Mouse (Mus musculus): ENCODE measurements around the gene Ccdc106.

- TF ChIP-seq CTCF (IDR thresholded peaks at IDR 0.05; ENCODE audit: extremely low read depth, insufficient read depth, insufficient read length, insufficient replicate concordance) (no peak), POLR2A (IDR thresholded peaks at IDR 0.05; ENCODE audit: low read depth, low read length) (no peak)
Observed at GRCm38 (mm10) chr7:5016920-5017319, 3.4 kb upstream of the Ccdc106 start.
